Mouse (Mus musculus): ENCODE measurements at regions not wholly inside any gene's neighbourhood (a gene's known extent, or its start where the extent isn't known, plus 50 kb on each side); places are given as distances from the start of the nearest gene placed in this dataset.
"Not testable (repeated sequence)": the region's sequence is repeated elsewhere in the genome, so short reads cannot be mapped to it uniquely, and the experiment has no call there.

DNA sequence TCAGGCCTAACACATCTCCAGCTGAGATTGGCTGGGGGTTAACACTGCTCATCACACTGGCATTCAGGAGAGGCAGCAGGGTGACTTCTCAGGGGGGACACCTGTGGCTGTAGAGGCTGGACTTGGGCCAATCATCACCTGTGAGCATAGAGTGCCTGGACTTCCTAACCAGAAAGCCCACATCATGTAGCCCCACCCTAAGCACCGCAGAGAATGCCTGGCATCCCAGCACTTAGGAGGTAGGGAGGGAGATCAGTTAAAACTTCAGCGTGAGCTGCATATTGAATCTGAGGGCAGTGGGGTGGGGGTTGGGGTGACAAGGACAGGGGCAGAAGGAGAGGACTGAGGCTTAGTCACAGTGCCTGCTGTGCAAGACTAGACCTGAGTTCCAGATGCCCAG is 208.7 kb upstream of the Arid2 start:
- H3K9ac ChIP-seq (ENCODE audit: low read length) = no peak overlapping the region
- H3K4me1 ChIP-seq (replicated peaks; ENCODE audit: control insufficient read depth, insufficient read depth) = no peaks in the 10 kb centered on the region
- no peaks in the 10 kb centered on the region for H3K27me3 ChIP-seq (ENCODE audit: control insufficient read depth, insufficient read depth, low read length)
- no peaks in the 10 kb centered on the region for H3K9me3 ChIP-seq (ENCODE audit: control insufficient read depth, low read length)
- H3K4me2 ChIP-seq (replicated peaks; ENCODE audit: low read depth) = no peak overlapping the region
- WGBS = 40% methylated on average over 2 of the region's 2 CpGs
- no peaks in the 10 kb centered on the region for H3K36me3 ChIP-seq (ENCODE audit: control insufficient read depth, insufficient read depth, low read length)
- ATAC-seq (ENCODE audit: low FRiP score, low TSS enrichment) = no peak
- no peak overlapping the region for H3K27ac ChIP-seq (replicated peaks)
- no peak for TF ChIP-seq CTCF (IDR thresholded peaks at IDR 0.05; ENCODE audit: low read depth)
- no peak for TF ChIP-seq EP300 (optimal IDR thresholded peaks at IDR 0.05)
- DNase-seq (ENCODE audit: low spot score) = no peak
- no peak overlapping the region for H3K4me3 ChIP-seq (ENCODE audit: low read depth, low read length)

DNA sequence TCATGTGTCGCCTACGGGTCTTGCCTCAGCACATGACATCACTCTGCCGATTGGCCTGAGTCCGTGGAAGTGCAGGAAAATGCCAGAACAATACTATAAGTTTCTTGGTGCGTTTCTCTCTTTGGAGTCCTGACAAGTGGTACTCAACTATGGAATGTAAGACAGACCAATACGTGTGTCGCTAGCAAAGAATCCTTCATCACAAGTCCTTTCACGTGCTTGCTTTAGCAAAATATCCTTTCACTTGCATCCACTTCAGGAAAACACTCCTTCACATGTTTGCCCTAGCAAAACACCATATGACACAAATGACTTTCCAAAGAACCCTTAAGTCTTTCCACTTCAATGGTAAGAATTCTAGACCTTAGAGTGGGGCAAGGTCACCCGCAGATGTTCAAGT is 197.6 kb upstream of the Arid2 start:
- Histone ChIP-seq H3K27me3 (ENCODE audit: control insufficient read depth, insufficient read depth, low read length) (no peaks in the 10 kb centered on the region), H3K36me3 (ENCODE audit: control insufficient read depth, insufficient read depth, low read length) (no peaks in the 10 kb centered on the region), H3K4me2 (replicated peaks; ENCODE audit: low read depth) (no peak overlapping the region), H3K4me3 (ENCODE audit: low read depth, low read length) (no peak overlapping the region), H3K9me3 (ENCODE audit: control insufficient read depth, low read length) (no peaks in the 10 kb centered on the region), H3K4me1 (replicated peaks; ENCODE audit: control insufficient read depth, insufficient read depth) (no peaks in the 10 kb centered on the region), H3K27ac (replicated peaks) (no peak overlapping the region), H3K9ac (ENCODE audit: low read length) (no peak overlapping the region)
- no peak for ATAC-seq (ENCODE audit: low FRiP score, low TSS enrichment)
- no peak for DNase-seq (ENCODE audit: low spot score)
- TF ChIP-seq EP300 (optimal IDR thresholded peaks at IDR 0.05) (no peak), CTCF (IDR thresholded peaks at IDR 0.05; ENCODE audit: low read depth) (no peak)
- 93% methylated on average over 9 of the region's 9 CpGs for WGBS

DNA sequence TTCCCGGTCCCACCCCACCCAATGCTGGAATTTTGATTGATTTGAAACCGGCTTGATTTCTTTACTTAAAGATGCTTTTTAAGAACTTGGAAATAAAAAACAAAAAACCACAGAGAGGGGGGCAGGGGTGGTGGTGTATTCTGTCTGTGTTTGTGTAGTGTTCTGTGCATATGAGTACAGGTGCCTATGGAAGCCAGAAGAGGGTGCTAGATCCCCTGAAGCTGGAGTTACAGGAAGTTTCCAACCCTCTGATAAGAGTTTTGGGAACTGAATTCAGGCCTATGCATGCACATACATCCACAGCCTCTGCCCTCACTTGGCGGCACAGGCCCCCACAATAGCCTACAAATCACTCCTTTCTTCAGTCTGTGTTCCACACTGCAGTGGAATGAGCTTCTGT is 190.9 kb upstream of the Arid2 start:
- no peak for ATAC-seq (ENCODE audit: low FRiP score, low TSS enrichment)
- TF ChIP-seq CTCF (IDR thresholded peaks at IDR 0.05; ENCODE audit: low read depth) (peak; percentile 50), EP300 (optimal IDR thresholded peaks at IDR 0.05) (no peak)
- H3K9me3 ChIP-seq (ENCODE audit: control insufficient read depth, low read length) = no peaks in the 10 kb centered on the region
- H3K9ac ChIP-seq (ENCODE audit: low read length) = no peak overlapping the region
- H3K4me3 ChIP-seq (ENCODE audit: low read depth, low read length) = no peak overlapping the region
- no peaks in the 10 kb centered on the region for H3K4me1 ChIP-seq (replicated peaks; ENCODE audit: control insufficient read depth, insufficient read depth)
- 59% methylated on average over 3 of the region's 3 CpGs for WGBS
- no peaks in the 10 kb centered on the region for H3K27me3 ChIP-seq (ENCODE audit: control insufficient read depth, insufficient read depth, low read length)
- no peak for DNase-seq (ENCODE audit: low spot score)
- no peaks in the 10 kb centered on the region for H3K36me3 ChIP-seq (ENCODE audit: control insufficient read depth, insufficient read depth, low read length)
- no peak overlapping the region for H3K27ac ChIP-seq (replicated peaks)
- no peak overlapping the region for H3K4me2 ChIP-seq (replicated peaks; ENCODE audit: low read depth)

DNA sequence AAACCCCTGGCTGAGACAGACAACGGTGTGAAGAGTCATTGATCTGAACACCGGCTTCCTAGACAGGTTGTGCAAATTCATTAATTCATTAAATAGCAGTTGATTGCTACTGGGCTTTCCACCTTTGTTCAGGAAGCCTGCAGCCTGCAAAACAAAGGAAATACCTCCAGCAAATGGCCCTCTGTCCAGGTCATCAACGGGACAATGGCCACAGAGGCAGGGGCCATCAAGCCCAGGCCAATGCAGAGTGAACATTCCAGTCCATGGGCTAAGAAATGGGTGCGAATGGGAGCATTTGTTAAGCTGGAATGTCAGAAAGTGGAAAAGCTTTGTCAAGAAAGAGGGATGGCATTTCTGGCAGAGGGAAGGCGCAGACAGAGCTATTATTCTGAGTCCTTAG is 188.5 kb upstream of the Arid2 start:
- DNase-seq (ENCODE audit: low spot score) = no peak
- Histone ChIP-seq H3K36me3 (ENCODE audit: control insufficient read depth, insufficient read depth, low read length) (no peaks in the 10 kb centered on the region), H3K27me3 (ENCODE audit: control insufficient read depth, insufficient read depth, low read length) (no peaks in the 10 kb centered on the region), H3K27ac (replicated peaks) (no peak overlapping the region), H3K4me3 (ENCODE audit: low read depth, low read length) (no peak overlapping the region), H3K9me3 (ENCODE audit: control insufficient read depth, low read length) (no peaks in the 10 kb centered on the region), H3K4me1 (replicated peaks; ENCODE audit: control insufficient read depth, insufficient read depth) (no peaks in the 10 kb centered on the region), H3K4me2 (replicated peaks; ENCODE audit: low read depth) (no peak overlapping the region), H3K9ac (ENCODE audit: low read length) (no peak overlapping the region)
- no peak for TF ChIP-seq CTCF (IDR thresholded peaks at IDR 0.05; ENCODE audit: low read depth)
- TF ChIP-seq EP300 (optimal IDR thresholded peaks at IDR 0.05) = no peak
- no peak for ATAC-seq (ENCODE audit: low FRiP score, low TSS enrichment)
- WGBS = 77% methylated on average over 5 of the region's 5 CpGs

DNA sequence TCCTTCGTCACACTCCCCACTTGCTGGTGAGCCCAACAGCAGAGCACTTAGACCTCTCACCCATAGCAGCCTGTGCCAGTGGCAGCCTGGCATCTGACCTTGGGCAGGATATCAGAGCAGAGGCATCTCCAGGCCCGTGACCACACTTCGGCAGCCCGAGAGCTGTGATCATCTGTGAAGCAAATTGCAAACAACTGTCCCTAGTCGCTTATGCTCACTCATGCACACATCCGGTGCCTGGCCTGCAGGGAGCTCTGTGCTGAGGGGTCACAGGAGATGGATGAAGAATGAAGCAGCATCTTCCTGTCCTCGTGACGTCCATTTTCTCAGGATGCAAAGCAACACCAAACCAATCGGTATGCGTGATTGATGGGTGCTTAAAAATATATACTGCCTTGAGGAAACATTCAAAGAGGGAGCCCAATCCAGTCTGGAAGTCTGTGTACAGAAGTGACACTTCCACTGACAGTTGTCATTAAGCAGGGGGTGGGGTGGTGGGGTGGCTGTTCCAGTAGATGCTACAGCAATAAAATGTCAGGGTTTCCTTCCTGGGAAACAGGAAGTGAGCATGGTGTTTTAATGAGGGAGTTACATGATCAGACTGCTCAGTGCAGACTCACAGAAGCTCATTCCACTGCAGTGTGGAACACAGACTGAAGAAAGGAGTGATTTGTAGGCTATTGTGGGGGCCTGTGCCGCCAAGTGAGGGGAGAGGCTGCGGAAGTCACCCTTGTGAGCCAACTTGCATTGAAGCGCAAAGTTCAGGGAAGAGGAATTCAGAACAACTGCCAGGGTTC is 187.3 kb upstream of the Arid2 start:
- 73% methylated on average over 11 of the region's 13 CpGs for WGBS
- not testable (repeated sequence) for H3K4me1 ChIP-seq (replicated peaks; ENCODE audit: control insufficient read depth, insufficient read depth); H3K4me3 ChIP-seq (ENCODE audit: low read depth, low read length); H3K4me2 ChIP-seq (replicated peaks; ENCODE audit: low read depth); H3K9me3 ChIP-seq (ENCODE audit: control insufficient read depth, low read length); ATAC-seq (ENCODE audit: low FRiP score, low TSS enrichment); DNase-seq (ENCODE audit: low spot score); H3K36me3 ChIP-seq (ENCODE audit: control insufficient read depth, insufficient read depth, low read length); H3K9ac ChIP-seq (ENCODE audit: low read length); H3K27ac ChIP-seq (replicated peaks); H3K27me3 ChIP-seq (ENCODE audit: control insufficient read depth, insufficient read depth, low read length)

DNA sequence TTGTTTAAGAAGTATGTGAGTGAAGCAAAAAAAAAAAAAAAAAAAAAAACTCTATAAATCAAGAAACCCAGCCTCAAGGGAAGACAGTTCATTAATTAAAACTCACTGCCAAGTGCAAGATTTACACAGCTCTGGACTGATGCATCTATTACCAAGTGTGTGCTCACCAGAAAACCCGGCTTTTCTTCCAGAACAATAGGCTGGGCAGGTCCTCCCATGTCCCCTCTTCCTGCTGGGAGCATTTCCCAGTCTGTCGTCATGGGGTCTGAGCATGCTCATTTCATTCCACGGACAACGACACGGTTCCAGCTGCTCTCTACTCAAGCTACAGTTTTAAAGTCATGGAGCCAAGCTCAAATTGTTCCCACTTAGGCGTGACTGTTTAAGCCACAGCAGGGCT is 183.6 kb upstream of the Arid2 start:
- peak; percentile 53; the same call in 1 of the 2 replicates for ATAC-seq (ENCODE audit: low FRiP score, low TSS enrichment)
- H3K4me3 ChIP-seq (ENCODE audit: low read depth, low read length) = no peak overlapping the region
- no peak overlapping the region for H3K4me2 ChIP-seq (replicated peaks; ENCODE audit: low read depth)
- no peaks in the 10 kb centered on the region for H3K9me3 ChIP-seq (ENCODE audit: control insufficient read depth, low read length)
- H3K27me3 ChIP-seq (ENCODE audit: control insufficient read depth, insufficient read depth, low read length) = no peaks in the 10 kb centered on the region
- TF ChIP-seq CTCF (IDR thresholded peaks at IDR 0.05; ENCODE audit: low read depth) = no peak
- TF ChIP-seq EP300 (optimal IDR thresholded peaks at IDR 0.05) = no peak
- no peaks in the 10 kb centered on the region for H3K36me3 ChIP-seq (ENCODE audit: control insufficient read depth, insufficient read depth, low read length)
- no peaks in the 10 kb centered on the region for H3K4me1 ChIP-seq (replicated peaks; ENCODE audit: control insufficient read depth, insufficient read depth)
- DNase-seq (ENCODE audit: low spot score) = no peak
- 30% methylated on average over 6 of the region's 6 CpGs for WGBS
- H3K9ac ChIP-seq (ENCODE audit: low read length) = no peak overlapping the region
- H3K27ac ChIP-seq (replicated peaks) = no peak overlapping the region

All from stomach, postnatal 0 days (tissue).